Mouse (Mus musculus): Measurements from ENCODE around the gene Hemk1.
"Not testable (repeated sequence)": the region's sequence is repeated elsewhere in the genome, so short reads cannot be mapped to it uniquely, and the experiment has no call there.

Gene Hemk1

DNA sequence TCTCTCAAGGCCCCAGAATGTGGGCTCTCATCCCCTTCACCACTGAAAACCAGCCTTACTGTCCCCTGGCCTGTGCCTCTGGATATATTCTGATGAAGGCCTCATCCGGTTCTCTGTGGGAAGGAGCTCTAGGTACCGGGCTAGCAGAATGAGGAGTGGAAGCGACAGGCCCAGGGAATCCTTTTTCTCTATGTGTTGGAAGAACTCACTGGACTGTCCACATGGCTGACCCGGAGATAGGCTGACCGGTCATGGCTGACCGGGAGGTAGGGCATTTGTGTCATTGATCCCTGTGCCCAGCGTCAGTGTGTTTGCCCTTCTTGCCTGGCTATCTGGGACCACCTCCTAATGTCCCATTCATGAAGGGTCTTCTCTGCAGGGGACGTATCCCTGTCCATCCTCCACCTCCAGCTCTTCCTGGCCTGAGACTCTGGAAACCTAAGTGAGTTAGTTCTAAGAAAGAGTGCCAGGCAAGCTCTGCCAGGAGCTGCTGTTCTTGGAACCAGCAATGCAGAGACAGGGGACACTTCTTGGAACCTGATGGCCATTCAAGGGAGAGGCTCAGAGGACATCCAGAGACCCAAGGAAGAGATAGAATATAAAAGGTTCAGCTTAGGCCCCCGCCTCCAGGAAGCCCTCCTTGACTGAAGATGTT, 29.7 kb downstream of the Hemk1 start:
- no peak for DNase-seq

DNA sequence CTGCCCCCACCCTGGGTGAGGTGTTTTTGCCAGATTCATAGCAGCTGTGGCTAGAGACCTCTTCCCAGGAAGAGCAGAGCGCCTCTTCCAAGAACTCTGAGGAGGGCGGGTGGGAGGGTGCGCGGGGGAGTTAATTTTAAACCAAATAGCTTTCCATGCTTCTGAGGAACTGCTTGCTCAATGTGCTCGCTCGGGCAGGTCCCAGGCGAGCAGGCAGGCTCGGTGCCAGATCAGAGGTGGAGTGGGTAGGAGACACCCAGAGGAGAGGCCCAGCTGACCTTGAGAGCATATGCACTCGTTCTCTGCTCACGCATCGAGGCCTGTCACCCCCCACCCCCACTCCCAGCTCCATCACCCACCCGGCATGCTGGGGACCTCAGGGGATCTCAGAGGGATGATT, 30.3 kb downstream of the Hemk1 start:
- DNase-seq, result no peak

DNA sequence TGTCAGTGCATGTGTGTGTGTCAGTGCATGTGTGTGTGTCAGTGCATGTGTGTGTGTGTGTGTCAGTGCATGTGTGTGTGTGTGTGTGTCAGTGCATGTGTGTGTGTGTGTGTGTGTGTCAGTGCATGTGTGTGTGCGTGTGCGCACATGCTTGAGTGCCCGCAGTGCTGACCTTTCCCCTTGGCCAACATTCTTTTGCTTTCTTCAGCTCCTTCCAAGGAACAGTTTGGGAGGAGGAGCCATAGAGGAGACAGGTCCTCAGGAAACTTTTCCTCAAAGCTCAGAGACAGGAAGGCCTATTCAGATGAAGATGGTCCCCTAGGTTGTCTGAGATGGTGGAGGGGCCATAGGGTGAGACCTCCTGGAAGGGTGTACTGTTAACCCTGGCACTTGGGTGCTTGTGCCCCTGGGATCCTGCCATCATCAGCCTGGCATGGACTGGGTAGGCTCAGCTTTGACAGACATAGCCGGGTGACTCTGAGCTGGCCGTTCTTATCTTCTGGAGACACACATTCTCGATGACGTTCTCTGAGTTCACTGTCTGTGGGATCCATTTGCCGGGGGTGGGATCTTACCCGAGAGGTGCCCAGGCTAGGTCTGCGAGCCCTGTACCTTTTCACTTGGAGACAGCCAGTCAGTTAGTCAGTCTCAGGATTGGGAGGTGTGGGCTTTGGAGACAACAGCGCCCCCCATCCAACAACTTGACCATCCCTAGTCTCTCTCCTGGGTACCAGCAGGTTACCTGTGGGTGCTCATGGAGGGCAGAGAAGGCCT, 30.9 kb downstream of the Hemk1 start:
- DNase-seq, result no peak

DNA sequence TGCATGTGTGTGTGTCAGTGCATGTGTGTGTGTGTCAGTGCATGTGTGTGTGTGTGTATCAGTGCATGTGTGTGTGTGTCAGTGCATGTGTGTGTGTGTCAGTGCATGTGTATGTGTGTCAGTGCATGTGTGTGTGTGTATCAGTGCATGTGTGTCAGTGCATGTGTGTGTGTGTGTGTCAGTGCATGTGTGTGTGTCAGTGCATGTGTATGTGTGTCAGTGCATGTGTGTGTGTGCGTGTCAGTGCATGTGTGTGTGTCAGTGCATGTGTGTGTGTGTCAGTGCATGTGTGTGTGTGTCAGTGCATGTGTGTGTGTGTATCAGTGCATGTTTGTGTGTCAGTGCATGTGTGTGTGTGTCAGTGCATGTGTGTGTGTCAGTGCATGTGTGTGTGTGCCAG, 31.5 kb downstream of the Hemk1 start:
- not testable (repeated sequence) for DNase-seq

DNA sequence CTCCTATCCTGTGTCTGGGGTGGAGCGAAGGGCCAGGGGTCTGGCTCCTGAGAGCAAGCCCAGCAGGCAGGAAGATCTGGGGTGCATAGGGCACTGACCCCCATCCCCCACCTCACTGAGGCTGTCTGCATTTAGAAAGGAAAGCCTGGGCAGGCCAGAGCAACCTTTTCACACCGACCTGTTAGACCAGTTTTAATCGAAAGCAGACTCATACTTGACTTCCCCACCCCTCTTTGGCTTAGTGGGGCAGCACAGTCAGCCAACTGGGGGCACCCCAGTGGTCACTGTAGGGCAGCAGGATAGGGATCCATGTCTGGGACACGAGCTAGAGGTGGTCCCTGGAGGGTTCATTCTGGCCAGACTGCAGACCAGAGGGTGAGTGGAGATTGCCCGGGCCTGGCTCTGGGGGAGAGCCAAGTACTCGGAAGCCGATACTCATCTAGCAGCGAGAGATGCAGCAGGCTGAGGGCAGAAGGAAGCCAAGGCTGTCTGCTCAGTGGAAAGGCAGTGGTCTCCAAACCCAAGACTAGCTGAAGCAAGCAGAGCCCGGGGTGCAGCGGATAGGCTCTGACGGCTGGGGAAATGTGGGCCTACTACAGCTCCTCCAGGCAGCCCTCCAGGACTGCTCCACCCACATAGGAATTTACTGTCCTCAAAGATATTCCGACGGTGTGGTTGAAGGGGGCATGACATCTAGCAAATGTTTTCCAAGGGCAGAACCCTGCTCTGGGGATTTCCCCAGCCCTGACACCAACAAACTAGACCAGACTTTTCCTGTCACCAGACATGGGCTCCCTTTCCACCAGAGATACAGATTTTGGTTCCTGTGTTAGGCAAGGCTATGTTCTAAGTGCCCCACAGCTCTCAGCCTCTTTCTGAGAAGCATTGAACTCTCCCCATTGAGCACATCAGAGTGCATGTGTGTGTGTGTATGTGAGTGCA, 32.3 kb downstream of the Hemk1 start:
- no peak for DNase-seq

DNA sequence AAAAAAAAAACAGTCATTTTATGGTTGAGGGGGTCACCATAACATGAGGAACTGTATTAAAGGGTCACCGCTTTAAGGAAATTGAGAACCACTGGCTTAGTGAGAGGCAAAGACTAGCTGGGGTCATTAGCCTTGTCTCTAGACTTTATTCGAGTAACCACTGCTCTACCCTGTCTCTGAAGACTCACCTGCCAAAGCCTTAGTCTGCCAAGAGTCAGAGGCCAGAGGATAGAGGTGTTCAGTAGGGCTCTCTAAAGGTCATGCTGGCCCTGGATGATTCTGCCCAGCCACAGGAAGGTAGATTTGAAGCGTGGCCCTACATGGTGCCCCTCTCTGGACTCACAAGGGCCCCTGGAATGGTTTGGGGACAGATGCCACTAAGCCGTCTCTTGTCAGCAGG, 33.1 kb downstream of the Hemk1 start:
- DNase-seq, result no peak

DNA sequence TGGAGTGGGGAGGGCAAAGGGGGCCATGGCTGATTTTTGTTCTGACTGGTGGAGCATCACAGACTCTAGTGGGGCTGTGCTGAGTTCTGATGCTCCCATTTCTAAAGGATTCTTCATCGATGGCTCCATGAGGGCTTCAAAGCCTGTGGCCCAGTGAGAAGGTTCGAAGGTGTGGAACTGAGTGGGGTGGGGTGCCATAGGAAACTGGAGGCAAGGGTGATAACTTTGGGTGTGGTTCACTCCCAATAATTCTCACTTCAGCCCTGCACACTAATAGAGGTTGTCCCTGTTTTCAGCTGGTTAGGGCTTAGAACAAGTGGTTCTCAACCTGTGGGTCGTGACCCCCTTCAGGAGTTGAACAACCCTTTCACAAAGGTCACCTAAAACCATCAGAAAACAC, 33.8 kb downstream of the Hemk1 start:
- DNase-seq, result no peak

DNA sequence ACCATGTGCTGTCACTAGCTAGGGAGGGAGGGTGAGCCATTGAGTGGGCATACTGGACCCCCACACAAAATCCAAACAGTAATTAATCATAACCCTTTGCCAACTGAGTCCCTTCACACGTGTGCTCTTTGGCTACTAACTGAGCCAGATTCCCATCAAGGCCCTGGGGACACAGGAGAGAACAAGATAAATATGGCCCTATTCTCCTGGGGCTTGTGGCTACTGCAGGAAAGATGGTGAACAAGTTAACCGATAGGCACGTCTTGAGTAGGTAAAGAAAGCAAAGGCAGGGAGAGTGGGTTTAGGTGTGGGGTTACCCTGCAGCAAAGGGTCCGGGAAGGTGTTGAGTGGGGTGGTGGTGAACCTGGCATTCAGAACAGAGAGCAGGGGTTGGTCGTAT, 34.2 kb downstream of the Hemk1 start:
- DNase-seq, result no peak

DNA sequence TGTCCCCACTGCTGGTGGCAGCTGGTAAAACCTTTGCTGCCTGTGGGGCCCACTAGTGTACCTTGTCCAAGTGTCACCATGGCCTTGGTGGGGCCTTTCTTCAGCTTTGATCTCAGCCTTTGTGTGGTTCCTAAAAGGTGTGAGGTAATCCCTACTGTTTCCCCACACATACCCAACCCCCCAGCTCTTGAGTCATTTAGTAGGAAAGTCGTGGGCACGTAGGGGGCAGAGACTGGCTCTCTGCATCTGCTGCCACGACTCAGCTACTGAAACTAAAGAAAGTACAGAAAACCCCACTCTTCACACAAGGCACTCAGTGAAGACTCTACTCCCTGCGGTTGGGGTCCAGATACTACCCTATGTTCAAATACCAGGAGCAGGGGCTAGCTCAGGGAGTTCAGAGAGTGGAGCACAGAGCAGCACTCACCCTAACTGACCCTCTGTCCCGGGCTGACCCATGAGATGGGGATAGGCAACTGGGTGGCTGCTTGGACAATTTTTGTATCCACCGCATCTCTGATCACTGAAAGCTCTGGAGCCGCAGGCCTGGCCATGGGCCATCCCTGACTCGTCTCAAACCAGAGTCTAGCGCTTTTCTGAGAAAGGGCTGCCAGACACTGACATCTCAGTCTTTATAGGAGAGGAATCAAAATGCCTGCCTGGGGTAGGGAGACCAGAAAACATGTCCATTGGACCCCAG, 34.9 kb downstream of the Hemk1 start:
- no peak for DNase-seq

DNA sequence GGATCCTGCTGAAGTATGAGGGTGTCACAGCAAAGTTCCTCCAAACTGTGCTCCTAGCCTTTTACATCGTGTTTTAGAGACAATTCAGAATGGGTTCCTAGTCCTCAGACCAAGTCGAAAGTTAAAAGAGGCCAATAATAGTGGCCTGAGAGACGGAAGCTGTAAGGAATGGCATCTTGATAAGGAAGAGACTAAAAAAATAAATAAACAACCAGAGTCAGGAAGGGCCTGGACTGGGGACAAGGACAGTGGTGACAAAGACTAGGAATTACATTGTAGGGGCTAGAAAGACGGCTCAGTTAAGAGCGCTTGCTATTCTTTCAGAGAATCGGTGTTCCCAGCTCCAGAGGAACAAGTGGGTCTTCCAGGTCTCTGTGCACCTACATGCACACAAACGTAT, 35.6 kb downstream of the Hemk1 start:
- DNase-seq, result no peak

DNA sequence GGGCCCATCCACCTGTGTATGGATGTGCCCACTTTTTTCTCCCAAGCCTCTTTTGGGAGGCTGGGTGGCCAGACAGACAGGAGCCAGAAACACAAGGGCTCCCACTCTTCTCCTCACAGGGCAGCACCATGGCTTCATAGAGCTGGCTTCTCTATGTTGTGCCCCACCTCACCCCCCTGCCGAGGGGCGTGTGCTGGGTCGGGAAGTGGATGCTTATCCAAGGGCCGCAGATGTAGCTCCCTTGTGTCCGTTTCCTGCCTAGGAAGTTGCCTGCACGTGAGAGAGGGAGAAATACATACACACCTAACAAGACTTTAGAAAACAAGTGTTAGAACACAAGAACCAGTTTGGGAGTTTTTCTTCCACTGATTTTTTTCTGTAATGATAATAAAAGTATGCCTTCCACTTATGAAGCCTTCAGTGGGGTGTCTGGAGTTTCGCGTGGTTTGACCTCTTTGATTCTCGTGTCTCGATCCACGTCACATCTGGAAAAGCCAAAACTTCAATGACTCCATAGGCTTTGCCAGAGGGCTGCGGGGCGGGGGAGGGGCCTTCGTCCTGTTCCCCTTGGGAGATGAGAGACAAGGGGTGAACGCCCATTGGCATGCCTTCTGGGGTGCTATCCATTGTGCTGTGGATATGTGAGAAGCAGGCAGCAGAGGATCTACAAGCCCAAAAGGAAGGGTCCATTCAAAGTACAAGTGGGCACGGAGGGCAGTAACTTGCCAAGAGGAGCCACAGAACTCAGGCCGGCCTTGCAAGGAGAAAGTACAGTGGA, 36.4 kb downstream of the Hemk1 start:
- no peak for DNase-seq

DNA sequence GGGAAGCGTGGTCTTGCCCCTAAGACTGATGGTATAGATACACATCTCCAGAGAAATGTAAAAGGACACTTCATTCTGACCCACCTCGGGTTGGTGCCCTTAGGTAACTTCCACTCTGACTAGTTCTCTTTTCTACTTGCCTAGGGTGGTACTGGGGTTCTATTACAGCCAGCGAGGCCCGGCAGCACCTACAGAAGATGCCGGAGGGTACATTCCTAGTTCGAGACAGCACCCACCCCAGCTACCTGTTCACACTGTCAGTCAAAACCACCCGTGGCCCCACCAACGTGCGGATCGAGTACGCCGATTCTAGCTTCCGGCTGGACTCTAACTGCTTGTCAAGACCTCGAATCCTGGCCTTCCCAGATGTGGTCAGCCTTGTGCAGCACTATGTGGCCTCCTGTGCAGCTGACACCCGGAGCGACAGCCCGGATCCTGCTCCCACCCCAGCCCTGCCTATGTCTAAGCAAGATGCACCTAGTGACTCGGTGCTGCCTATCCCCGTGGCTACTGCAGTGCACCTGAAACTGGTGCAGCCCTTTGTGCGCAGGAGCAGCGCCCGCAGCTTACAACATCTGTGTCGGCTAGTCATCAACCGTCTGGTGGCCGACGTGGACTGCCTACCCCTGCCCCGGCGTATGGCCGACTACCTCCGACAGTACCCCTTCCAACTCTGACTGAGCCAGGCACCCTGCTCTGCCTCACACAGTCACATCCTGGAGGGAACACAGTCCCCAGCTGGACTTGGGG, 37.8 kb downstream of the Hemk1 start:
- DNase-seq, result no peak

DNA sequence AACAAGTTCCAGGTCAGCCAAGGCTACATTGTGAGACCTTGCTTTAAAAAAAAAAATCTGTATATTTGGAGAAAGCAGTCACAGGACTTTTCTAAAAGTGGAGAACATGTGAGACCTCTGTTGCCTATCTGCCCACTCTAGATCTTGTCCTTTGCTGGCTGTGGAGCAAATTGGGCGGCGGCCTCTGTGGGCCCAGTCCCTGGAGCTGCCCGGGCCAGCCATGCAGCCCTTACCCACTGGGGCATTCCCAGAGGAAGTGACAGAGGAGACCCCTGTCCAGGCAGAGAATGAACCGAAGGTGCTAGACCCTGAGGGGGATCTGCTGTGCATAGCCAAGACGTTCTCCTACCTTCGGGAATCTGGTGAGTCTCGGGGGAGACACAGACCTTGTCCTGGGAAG, 38.4 kb downstream of the Hemk1 start:
- DNase-seq, result no peak

DNA sequence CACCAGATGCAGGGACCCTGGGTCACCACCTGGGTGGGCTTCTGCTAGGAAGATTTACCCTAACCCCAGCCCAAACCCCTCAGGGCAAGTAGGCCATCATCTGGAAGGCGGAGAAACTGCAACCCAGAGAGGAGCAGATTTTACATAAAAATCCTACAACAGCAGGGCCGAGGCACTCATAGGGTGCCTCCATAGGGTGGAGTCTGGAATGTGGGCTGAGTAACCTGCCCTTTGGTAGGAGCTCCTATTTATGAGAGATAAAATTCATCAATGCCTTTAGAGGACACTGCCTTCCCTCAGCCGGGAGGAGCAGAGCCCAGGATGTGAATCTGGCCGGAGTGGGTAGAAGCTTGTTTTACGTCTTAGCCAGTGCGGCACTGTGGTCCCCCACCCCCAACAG, 39.3 kb downstream of the Hemk1 start:
- no peak for DNase-seq

DNA sequence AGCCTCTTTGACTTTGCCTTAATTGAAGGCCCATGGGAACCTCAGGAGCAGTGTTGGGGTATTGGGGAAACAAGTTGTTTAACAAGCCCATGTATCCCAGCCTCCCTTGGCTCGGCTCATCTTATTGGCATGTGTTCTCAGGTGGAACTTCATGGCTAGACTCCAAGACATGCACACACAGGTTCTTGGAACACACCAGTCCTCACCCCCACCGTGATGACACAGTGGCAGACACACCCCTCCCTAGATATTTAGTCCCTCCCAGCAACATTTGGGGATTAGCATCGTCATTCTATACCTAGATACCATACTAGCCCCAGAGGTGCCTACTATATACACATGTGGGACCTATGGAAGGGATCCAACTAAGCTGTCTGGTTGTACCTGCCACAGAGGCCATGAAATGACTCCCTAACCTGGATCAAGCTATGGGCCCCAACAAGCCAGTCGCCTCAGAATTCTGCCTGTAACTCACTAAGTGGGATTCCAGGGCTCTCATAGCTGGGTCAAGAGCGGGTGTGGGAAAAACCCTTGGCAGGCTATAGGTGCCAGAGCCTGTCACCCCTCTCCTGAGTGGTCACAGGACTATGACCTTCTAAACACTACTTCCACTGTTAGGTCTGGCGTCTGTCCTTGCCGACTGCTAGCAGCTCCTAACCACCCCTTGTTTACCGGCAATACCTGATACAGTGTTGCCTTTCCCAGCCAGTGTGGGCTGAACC, 39.9 kb downstream of the Hemk1 start:
- no peak for DNase-seq

DNA sequence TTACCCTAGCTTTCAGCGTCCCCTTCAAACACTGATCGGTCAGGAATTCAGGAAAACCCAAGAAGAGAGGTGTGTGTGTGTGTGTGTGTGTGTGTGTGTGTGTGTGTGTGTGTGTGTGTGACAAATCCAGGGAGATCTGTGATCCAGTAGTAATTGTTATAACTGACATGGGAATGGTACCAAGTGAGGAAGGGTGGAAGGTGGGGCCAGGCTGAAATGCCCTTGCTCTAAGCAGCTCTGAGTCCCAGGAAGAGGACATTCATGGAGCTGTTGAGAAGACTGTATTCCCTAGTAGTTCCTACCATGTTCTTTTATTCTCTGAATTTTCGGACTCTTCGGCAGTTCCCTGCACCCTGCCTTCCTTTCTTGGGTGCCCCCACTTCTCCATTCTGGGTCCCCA, 40.5 kb downstream of the Hemk1 start:
- DNase-seq, result no peak

DNA sequence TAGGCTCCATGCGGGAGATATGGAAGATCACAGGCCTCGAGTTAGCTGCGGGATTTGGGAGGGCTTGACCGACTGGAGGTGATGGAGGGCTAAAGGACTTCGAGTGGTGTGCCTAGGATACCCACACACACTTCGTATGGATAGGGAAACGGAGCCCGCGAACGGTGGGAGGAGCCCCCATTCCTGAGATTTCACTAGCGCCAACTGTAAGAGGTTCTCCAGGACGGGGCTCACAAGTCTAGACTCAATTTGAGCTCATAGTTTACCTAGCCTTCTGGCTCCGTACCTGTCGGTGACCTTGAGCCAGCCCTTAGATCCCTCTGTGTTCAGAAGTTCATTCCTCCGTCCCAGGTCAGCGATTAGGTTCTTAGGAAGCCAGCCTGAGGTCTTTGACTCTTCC, 41.1 kb downstream of the Hemk1 start:
- DNase-seq, result no peak

DNA sequence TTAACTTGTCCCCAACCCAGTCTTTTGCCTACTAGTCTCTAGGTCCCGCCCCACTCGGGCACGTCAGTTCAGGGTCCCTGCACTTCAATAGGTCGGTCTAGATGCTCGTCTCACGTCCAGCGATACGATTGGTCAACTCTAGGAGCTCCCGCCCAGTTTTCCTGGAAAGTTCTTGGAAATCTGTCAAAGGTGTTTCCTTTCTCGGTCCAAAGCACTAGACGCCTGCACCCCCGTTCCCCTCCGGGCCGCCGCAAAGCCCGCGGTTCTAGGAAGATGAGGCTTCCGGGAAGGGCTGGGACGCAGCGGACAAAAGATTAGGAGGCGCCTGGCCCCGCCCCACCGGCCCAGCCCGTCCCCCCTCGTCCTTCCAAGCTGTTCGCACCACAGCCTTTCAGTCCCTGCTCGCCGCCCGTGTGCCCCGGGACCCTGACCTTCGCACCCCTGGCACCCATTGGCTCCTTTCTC, 41.6 kb downstream of the Hemk1 start:
- peak; percentile 91 for DNase-seq

DNA sequence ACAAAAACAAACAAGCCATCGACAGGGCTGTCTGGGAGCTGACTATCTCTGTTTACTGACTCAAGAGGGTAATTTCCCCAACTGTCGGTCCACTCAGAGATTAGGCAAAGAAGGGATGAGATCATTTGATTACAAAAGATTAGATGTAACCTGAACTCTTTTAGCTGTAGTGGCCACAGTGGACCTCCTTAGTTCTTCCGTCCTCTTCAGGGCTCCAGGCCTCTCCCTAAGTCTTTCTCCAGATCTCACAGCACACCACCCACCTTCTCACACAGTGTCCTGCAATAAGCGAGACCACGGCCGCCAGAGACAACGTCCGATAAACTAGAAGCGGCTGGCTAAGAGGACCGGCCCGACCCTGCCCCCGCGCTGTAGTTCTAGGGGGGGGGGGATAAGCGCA, 42.1 kb downstream of the Hemk1 start:
- DNase-seq, result no peak

DNA sequence AAGGTAGTCTGAATTCAATTTTAAA, 42.3 kb downstream of the Hemk1 start, which contains the start of gene Cish:
Cish (plus strand) TSS at position 11 of the 25 bp plus-strand sequence.
- no peak for DNase-seq

DNA sequence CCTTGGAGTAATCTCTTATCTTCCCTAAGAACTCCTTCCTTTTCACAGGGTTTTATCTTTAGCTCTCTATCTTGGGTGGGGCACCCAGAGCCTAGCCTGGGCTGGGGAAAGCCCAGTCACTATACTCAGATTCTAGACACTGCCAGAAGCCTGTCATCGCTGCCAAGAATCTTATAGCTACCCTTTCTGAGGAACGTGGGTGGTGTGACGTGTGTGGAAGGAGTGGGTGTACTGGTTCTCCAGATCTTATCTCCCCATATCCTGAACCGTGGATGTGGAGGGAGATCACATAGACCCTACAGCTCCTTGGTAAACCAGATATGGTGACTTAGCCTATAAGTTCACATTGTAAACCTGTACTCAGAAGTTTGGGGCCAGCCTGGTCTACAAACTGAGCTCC, 42.5 kb downstream of the Hemk1 start:
- DNase-seq, result no peak

All from cerebellum, adult 9-11 months (tissue).